Mouse (Mus musculus) hindbrain, embryonic 16.5 days (tissue): ENCODE measurements at regions not wholly inside any gene's neighbourhood (a gene's known extent, or its start where the extent isn't known, plus 50 kb on each side); places are given as distances from the start of the nearest gene placed in this dataset.

Experiments used
- ATAC-seq: fragments of 200-750 bp; cut with Nextera tagmentation; 2 replicates; pipeline ENCODE4 v1.8.0; 2017; ENCODE audit warnings: moderate TSS enrichment, moderate library complexity
- H3K27ac ChIP-seq: fragments of 300-500 bp; sonication (generic); 2 replicates; pipeline ENCODE4 v1.5.1; 2014; ENCODE audit warnings: low read depth, mild to moderate bottlenecking, control low read depth, low read length, moderate library complexity
- H3K27me3 ChIP-seq: fragments of 300-500 bp; sonication (generic); replicated peaks from 2 replicates; pipeline ENCODE4 v1.6.1; 2014; ENCODE audit warnings: low read length; ENCODE audit not compliant: control insufficient read depth, insufficient read depth
- H3K36me3 ChIP-seq: fragments of 300-500 bp; sonication (generic); 2 replicates; pipeline ENCODE4 v1.6.1; 2014; ENCODE audit warnings: mild to moderate bottlenecking, low read length, moderate library complexity, mixed read lengths; ENCODE audit not compliant: control insufficient read depth, insufficient read depth
- H3K4me1 ChIP-seq: fragments of 300-500 bp; sonication (generic); 2 replicates; pipeline ENCODE4 v1.6.1; 2014; ENCODE audit warnings: low read depth, low read length; ENCODE audit not compliant: control insufficient read depth, insufficient read depth
- H3K4me2 ChIP-seq: fragments of 300-500 bp; sonication (generic); 2 replicates; pipeline ENCODE4 v1.6.1; 2014; ENCODE audit warnings: mild to moderate bottlenecking, low read length, control low read depth, moderate library complexity
- H3K4me3 ChIP-seq: fragments of 300-500 bp; sonication (generic); 2 replicates; pipeline ENCODE4 v1.5.1; 2014; ENCODE audit warnings: mild to moderate bottlenecking, low read length, control low read depth, moderate library complexity
- H3K9ac ChIP-seq: fragments of 300-500 bp; sonication (generic); 2 replicates; pipeline ENCODE4 v1.6.1; 2014; ENCODE audit warnings: low read depth, mild to moderate bottlenecking, control low read depth, low read length, moderate library complexity
- H3K9me3 ChIP-seq: fragments of 300-500 bp; sonication (generic); 2 replicates; pipeline ENCODE4 v1.6.1; 2014; ENCODE audit warnings: mild to moderate bottlenecking, low read length, moderate library complexity; ENCODE audit not compliant: control insufficient read depth
- WGBS: fragments of 180-500 bp; shearing (Covaris S2); extraction: QIAGEN DNeasy Blood & Tissue Kit; methylation state at CpG from one replicate; pipeline ENCODE4 v1.1.7; 2014; 5-methylcytosine and 5-hydroxymethylcytosine counted together

GRCm38 (mm10) chr12:110165462-110165861, 113.4 kb upstream of the Dio3 start:
- WGBS = 74% methylated on average over 13 of the region's 13 CpGs
- no peaks in the 10 kb centered on the region for H3K36me3 ChIP-seq
- no peaks in the 10 kb centered on the region for H3K4me1 ChIP-seq
- H3K27me3 ChIP-seq = no peaks in the 10 kb centered on the region
- ATAC-seq = no peak
- H3K27ac ChIP-seq = no peak overlapping the region
- H3K4me2 ChIP-seq = no peak overlapping the region
- no peak overlapping the region for H3K4me3 ChIP-seq
- H3K9ac ChIP-seq = no peak overlapping the region
- H3K9me3 ChIP-seq = no peaks in the 10 kb centered on the region

GRCm38 (mm10) chr12:110168407-110168806, 110.5 kb upstream of the Dio3 start:
- H3K4me3 ChIP-seq = no peak overlapping the region
- H3K4me2 ChIP-seq = no peak overlapping the region
- no peaks in the 10 kb centered on the region for H3K9me3 ChIP-seq
- no peak overlapping the region for H3K27ac ChIP-seq
- no peaks in the 10 kb centered on the region for H3K27me3 ChIP-seq
- H3K9ac ChIP-seq = no peak overlapping the region
- no peaks in the 10 kb centered on the region for H3K4me1 ChIP-seq
- ATAC-seq = no peak
- no peaks in the 10 kb centered on the region for H3K36me3 ChIP-seq
- 77% methylated on average over 4 of the region's 4 CpGs for WGBS

- no peak overlapping the region for H3K27ac ChIP-seq
- no peak overlapping the region for H3K9ac ChIP-seq
- ATAC-seq = no peak
- WGBS = 88% methylated on average over 1 of the region's 1 CpGs
- H3K4me3 ChIP-seq = no peak overlapping the region
- H3K9me3 ChIP-seq = no peaks in the 10 kb centered on the region
- H3K4me1 ChIP-seq = no peaks in the 10 kb centered on the region
- H3K27me3 ChIP-seq = no peaks in the 10 kb centered on the region
- no peak overlapping the region for H3K4me2 ChIP-seq
- H3K36me3 ChIP-seq = no peaks in the 10 kb centered on the region
These were observed 109.6 kb upstream of the Dio3 start for GRCm38 (mm10) chr12:110169261-110169660.

- Histone ChIP-seq H3K9ac (no peak overlapping the region), H3K4me1 (no peaks in the 10 kb centered on the region), H3K36me3 (no peaks in the 10 kb centered on the region), H3K4me3 (no peak overlapping the region), H3K9me3 (no peaks in the 10 kb centered on the region), H3K27ac (no peak overlapping the region), H3K27me3 (no peaks in the 10 kb centered on the region), H3K4me2 (no peak overlapping the region)
- WGBS = 90% methylated on average over 8 of the region's 8 CpGs
- ATAC-seq = no peak
These were observed 108.4 kb upstream of the Dio3 start for GRCm38 (mm10) chr12:110170496-110170895.

GRCm38 (mm10) chr12:110177826-110178225, 101.0 kb upstream of the Dio3 start:
- H3K9ac ChIP-seq = no peak overlapping the region
- ATAC-seq = no peak
- no peak overlapping the region for H3K4me2 ChIP-seq
- H3K9me3 ChIP-seq = no peaks in the 10 kb centered on the region
- H3K27ac ChIP-seq = no peak overlapping the region
- 93% methylated on average over 2 of the region's 2 CpGs for WGBS
- no peaks in the 10 kb centered on the region for H3K4me1 ChIP-seq
- H3K27me3 ChIP-seq = no peaks in the 10 kb centered on the region
- H3K36me3 ChIP-seq = no peaks in the 10 kb centered on the region
- H3K4me3 ChIP-seq = no peak overlapping the region

GRCm38 (mm10) chr12:110183473-110183872, 95.4 kb upstream of the Dio3 start:
- H3K27me3 ChIP-seq = peaks cover 17% of the 10 kb centered on the region
- no peak overlapping the region for H3K4me3 ChIP-seq
- no peak overlapping the region for H3K4me2 ChIP-seq
- H3K36me3 ChIP-seq = no peaks in the 10 kb centered on the region
- H3K9me3 ChIP-seq = no peaks in the 10 kb centered on the region
- 18% methylated on average over 6 of the region's 6 CpGs for WGBS
- no peak overlapping the region for H3K27ac ChIP-seq
- H3K9ac ChIP-seq = no peak overlapping the region
- ATAC-seq = no peak
- H3K4me1 ChIP-seq = peaks cover 10% of the 10 kb centered on the region

GRCm38 (mm10) chr12:110185399-110185798, 93.5 kb upstream of the Dio3 start:
- H3K27ac ChIP-seq = no peak overlapping the region
- H3K4me3 ChIP-seq = no peak overlapping the region
- no peak overlapping the region for H3K9ac ChIP-seq
- no peaks in the 10 kb centered on the region for H3K9me3 ChIP-seq
- H3K4me1 ChIP-seq = peaks cover 20% of the 10 kb centered on the region
- ATAC-seq = no peak
- H3K4me2 ChIP-seq = no peak overlapping the region
- WGBS = 41% methylated on average over 9 of the region's 9 CpGs
- H3K36me3 ChIP-seq = no peaks in the 10 kb centered on the region
- H3K27me3 ChIP-seq = peaks cover 27% of the 10 kb centered on the region

GRCm38 (mm10) chr12:110186381-110186780, 92.5 kb upstream of the Dio3 start:
- no peak overlapping the region for H3K9ac ChIP-seq
- WGBS = 29% methylated on average over 3 of the region's 3 CpGs
- ATAC-seq = no peak
- no peak overlapping the region for H3K4me3 ChIP-seq
- H3K27me3 ChIP-seq = peaks cover 30% of the 10 kb centered on the region
- H3K9me3 ChIP-seq = no peaks in the 10 kb centered on the region
- H3K27ac ChIP-seq = no peak overlapping the region
- peaks cover 20% of the 10 kb centered on the region for H3K4me1 ChIP-seq
- no peak overlapping the region for H3K4me2 ChIP-seq
- H3K36me3 ChIP-seq = no peaks in the 10 kb centered on the region

- H3K36me3 ChIP-seq = no peaks in the 10 kb centered on the region
- ATAC-seq = no peak
- peaks cover 20% of the 10 kb centered on the region for H3K4me1 ChIP-seq
- H3K9ac ChIP-seq = no peak overlapping the region
- 12% methylated on average over 10 of the region's 10 CpGs for WGBS
- peaks cover 33% of the 10 kb centered on the region for H3K27me3 ChIP-seq
- no peak overlapping the region for H3K27ac ChIP-seq
- H3K4me2 ChIP-seq = no peak overlapping the region
- no peak overlapping the region for H3K4me3 ChIP-seq
- no peaks in the 10 kb centered on the region for H3K9me3 ChIP-seq
These were observed 92.0 kb upstream of the Dio3 start for GRCm38 (mm10) chr12:110186911-110187245.
